Mouse (Mus musculus): ENCODE measurements at regions not wholly inside any gene's neighbourhood (a gene's known extent, or its start where the extent isn't known, plus 50 kb on each side); places are given as distances from the start of the nearest gene placed in this dataset.

GRCm38 (mm10) chr11:32956993-32957392, 132.6 kb upstream of the Smim23 start:
- Histone ChIP-seq H3K79me3 (ENCODE audit: low read depth) (no peaks in the 10 kb centered on the region), H3K79me2 (ENCODE audit: control insufficient read depth, insufficient read depth) (no peaks in the 10 kb centered on the region), H3K36me3 (ENCODE audit: control insufficient read depth, insufficient read depth) (no peaks in the 10 kb centered on the region), H3ac (ENCODE audit: control insufficient read depth, insufficient read length, low read depth) (no peak overlapping the region), H3K27me3 (ENCODE audit: control insufficient read depth, insufficient read depth, insufficient read length) (no peaks in the 10 kb centered on the region), H3K4me3 (ENCODE audit: insufficient read depth, poor library complexity, severe bottlenecking) (no peak overlapping the region)
- TF ChIP-seq FOSL1 (IDR thresholded peaks at IDR 0.05; ENCODE audit: insufficient read depth, low read length, poor library complexity, severe bottlenecking): no peak
- no peak for TF ChIP-seq MYOG (IDR thresholded peaks at IDR 0.05; ENCODE audit: control insufficient read depth, extremely low read depth, insufficient read length)
- no peak for TF ChIP-seq USF1 (IDR thresholded peaks at IDR 0.05; ENCODE audit: low read depth)
- no peak for TF ChIP-seq MYOD1 (IDR thresholded peaks at IDR 0.05; ENCODE audit: control insufficient read depth, insufficient read length, low read depth)
- TF ChIP-seq CEBPB (IDR thresholded peaks at IDR 0.05; ENCODE audit: low read depth): no peak
- TF ChIP-seq CTCF (IDR thresholded peaks at IDR 0.05; ENCODE audit: control insufficient read depth, insufficient read depth, insufficient read length): no peak
- no peak for TF ChIP-seq MAX (IDR thresholded peaks at IDR 0.05)

GRCm38 (mm10) chr11:32952271-32952670, 127.9 kb upstream of the Smim23 start:
- H3K27me3 ChIP-seq (ENCODE audit: control insufficient read depth, insufficient read depth, insufficient read length): no peaks in the 10 kb centered on the region
- no peaks in the 10 kb centered on the region for H3K79me2 ChIP-seq (ENCODE audit: control insufficient read depth, insufficient read depth)
- no peaks in the 10 kb centered on the region for H3K36me3 ChIP-seq (ENCODE audit: control insufficient read depth, insufficient read depth)
- H3ac ChIP-seq (ENCODE audit: control insufficient read depth, insufficient read length, low read depth): no peak overlapping the region
- no peak for TF ChIP-seq CTCF (IDR thresholded peaks at IDR 0.05; ENCODE audit: control insufficient read depth, insufficient read depth, insufficient read length)
- no peak for TF ChIP-seq FOSL1 (IDR thresholded peaks at IDR 0.05; ENCODE audit: insufficient read depth, low read length, poor library complexity, severe bottlenecking)
- TF ChIP-seq CEBPB (IDR thresholded peaks at IDR 0.05; ENCODE audit: low read depth): no peak
- no peak for TF ChIP-seq USF1 (IDR thresholded peaks at IDR 0.05; ENCODE audit: low read depth)
- TF ChIP-seq MYOG (IDR thresholded peaks at IDR 0.05; ENCODE audit: control insufficient read depth, extremely low read depth, insufficient read length): no peak
- TF ChIP-seq MAX (IDR thresholded peaks at IDR 0.05): no peak
- TF ChIP-seq MYOD1 (IDR thresholded peaks at IDR 0.05; ENCODE audit: control insufficient read depth, insufficient read length, low read depth): no peak
- no peak overlapping the region for H3K4me3 ChIP-seq (ENCODE audit: insufficient read depth, poor library complexity, severe bottlenecking)
- no peaks in the 10 kb centered on the region for H3K79me3 ChIP-seq (ENCODE audit: low read depth)

GRCm38 (mm10) chr11:32948132-32948531, 123.7 kb upstream of the Smim23 start:
- Histone ChIP-seq H3K79me2 (ENCODE audit: control insufficient read depth, insufficient read depth) (no peaks in the 10 kb centered on the region), H3K27me3 (ENCODE audit: control insufficient read depth, insufficient read depth, insufficient read length) (peaks cover 4% of the 10 kb centered on the region), H3K36me3 (ENCODE audit: control insufficient read depth, insufficient read depth) (no peaks in the 10 kb centered on the region), H3ac (ENCODE audit: control insufficient read depth, insufficient read length, low read depth) (no peak overlapping the region), H3K4me3 (ENCODE audit: insufficient read depth, poor library complexity, severe bottlenecking) (no peak overlapping the region), H3K79me3 (ENCODE audit: low read depth) (no peaks in the 10 kb centered on the region)
- no peak for TF ChIP-seq CEBPB (IDR thresholded peaks at IDR 0.05; ENCODE audit: low read depth)
- TF ChIP-seq MYOG (IDR thresholded peaks at IDR 0.05; ENCODE audit: control insufficient read depth, extremely low read depth, insufficient read length): no peak
- no peak for TF ChIP-seq MAX (IDR thresholded peaks at IDR 0.05)
- TF ChIP-seq USF1 (IDR thresholded peaks at IDR 0.05; ENCODE audit: low read depth): no peak
- TF ChIP-seq MYOD1 (IDR thresholded peaks at IDR 0.05; ENCODE audit: control insufficient read depth, insufficient read length, low read depth): no peak
- TF ChIP-seq CTCF (IDR thresholded peaks at IDR 0.05; ENCODE audit: control insufficient read depth, insufficient read depth, insufficient read length): no peak
- TF ChIP-seq FOSL1 (IDR thresholded peaks at IDR 0.05; ENCODE audit: insufficient read depth, low read length, poor library complexity, severe bottlenecking): no peak

- TF ChIP-seq MAX (IDR thresholded peaks at IDR 0.05) (no peak), CEBPB (IDR thresholded peaks at IDR 0.05; ENCODE audit: low read depth) (no peak), MYOD1 (IDR thresholded peaks at IDR 0.05; ENCODE audit: control insufficient read depth, insufficient read length, low read depth) (no peak), MYOG (IDR thresholded peaks at IDR 0.05; ENCODE audit: control insufficient read depth, extremely low read depth, insufficient read length) (no peak), CTCF (IDR thresholded peaks at IDR 0.05; ENCODE audit: control insufficient read depth, insufficient read depth, insufficient read length) (no peak), FOSL1 (IDR thresholded peaks at IDR 0.05; ENCODE audit: insufficient read depth, low read length, poor library complexity, severe bottlenecking) (no peak), USF1 (IDR thresholded peaks at IDR 0.05; ENCODE audit: low read depth) (no peak)
- no peak overlapping the region for H3K4me3 ChIP-seq (ENCODE audit: insufficient read depth, poor library complexity, severe bottlenecking)
- no peak overlapping the region for H3ac ChIP-seq (ENCODE audit: control insufficient read depth, insufficient read length, low read depth)
- H3K79me3 ChIP-seq (ENCODE audit: low read depth): no peaks in the 10 kb centered on the region
- H3K36me3 ChIP-seq (ENCODE audit: control insufficient read depth, insufficient read depth): no peaks in the 10 kb centered on the region
- H3K27me3 ChIP-seq (ENCODE audit: control insufficient read depth, insufficient read depth, insufficient read length): peaks cover 4% of the 10 kb centered on the region
- H3K79me2 ChIP-seq (ENCODE audit: control insufficient read depth, insufficient read depth): no peaks in the 10 kb centered on the region
These were observed 122.1 kb upstream of the Smim23 start for GRCm38 (mm10) chr11:32946481-32947001.

- Histone ChIP-seq H3K79me2 (ENCODE audit: control insufficient read depth, insufficient read depth) (no peaks in the 10 kb centered on the region), H3K79me3 (ENCODE audit: low read depth) (no peaks in the 10 kb centered on the region), H3K27me3 (ENCODE audit: control insufficient read depth, insufficient read depth, insufficient read length) (peaks cover 4% of the 10 kb centered on the region), H3K36me3 (ENCODE audit: control insufficient read depth, insufficient read depth) (no peaks in the 10 kb centered on the region), H3K4me3 (ENCODE audit: insufficient read depth, poor library complexity, severe bottlenecking) (no peak overlapping the region), H3ac (ENCODE audit: control insufficient read depth, insufficient read length, low read depth) (no peak overlapping the region)
- no peak for TF ChIP-seq MAX (IDR thresholded peaks at IDR 0.05)
- TF ChIP-seq CEBPB (IDR thresholded peaks at IDR 0.05; ENCODE audit: low read depth): no peak
- TF ChIP-seq MYOG (IDR thresholded peaks at IDR 0.05; ENCODE audit: control insufficient read depth, extremely low read depth, insufficient read length): no peak
- no peak for TF ChIP-seq FOSL1 (IDR thresholded peaks at IDR 0.05; ENCODE audit: insufficient read depth, low read length, poor library complexity, severe bottlenecking)
- no peak for TF ChIP-seq MYOD1 (IDR thresholded peaks at IDR 0.05; ENCODE audit: control insufficient read depth, insufficient read length, low read depth)
- TF ChIP-seq CTCF (IDR thresholded peaks at IDR 0.05; ENCODE audit: control insufficient read depth, insufficient read depth, insufficient read length): no peak
These were observed 120.7 kb upstream of the Smim23 start for GRCm38 (mm10) chr11:32945071-32945470.

Measured in C2C12 (cell line).